Mouse (Mus musculus) liver, embryonic 15.5 days (tissue): Measurements from ENCODE around the gene Egfr. TPM values are rescaled to one million over a fixed set of nuclear protein-coding genes. Genes with fewer than 3 reads are reported as not detected.

ENCODE experiments used
- ATAC-seq: fragments of 200-750 bp; cut with Nextera tagmentation; 2 replicates; pipeline ENCODE4 v1.8.0; 2017; ENCODE audit warnings: moderate number of reproducible peaks, mild to moderate bottlenecking, moderate library complexity; ENCODE audit not compliant: insufficient read depth
- H3K27ac ChIP-seq: fragments of 300-500 bp; sonication (generic); replicated peaks from 2 replicates; pipeline ENCODE4 v1.5.1; 2015; ENCODE audit warnings: mild to moderate bottlenecking, inconsistent platforms
- H3K27me3 ChIP-seq: fragments of 300-500 bp; sonication (generic); 2 replicates; pipeline ENCODE4 v1.6.1; 2015; ENCODE audit warnings: mild to moderate bottlenecking, inconsistent platforms
- H3K36me3 ChIP-seq: fragments of 300-500 bp; sonication (generic); replicated peaks from 2 replicates; pipeline ENCODE4 v1.6.1; 2015; ENCODE audit warnings: moderate library complexity, mild to moderate bottlenecking, inconsistent platforms
- H3K4me1 ChIP-seq: fragments of 300-500 bp; sonication (generic); replicated peaks from 2 replicates; pipeline ENCODE4 v1.6.1; 2015; ENCODE audit warnings: inconsistent platforms
- H3K4me2 ChIP-seq: fragments of 300-500 bp; sonication (generic); 2 replicates; pipeline ENCODE4 v1.6.1; 2015; ENCODE audit warnings: moderate library complexity, mild to moderate bottlenecking, inconsistent platforms
- H3K4me3 ChIP-seq: fragments of 300-500 bp; sonication (generic); replicated peaks from 2 replicates; pipeline ENCODE4 v1.5.1; 2015; ENCODE audit warnings: mild to moderate bottlenecking, inconsistent platforms
- H3K9ac ChIP-seq: fragments of 300-500 bp; sonication (generic); 2 replicates; pipeline ENCODE4 v1.6.1; 2015; ENCODE audit warnings: moderate library complexity, mild to moderate bottlenecking, inconsistent platforms
- H3K9me3 ChIP-seq: fragments of 300-500 bp; sonication (generic); replicated peaks from 2 replicates; pipeline ENCODE4 v1.6.1; 2016; ENCODE audit warnings: inconsistent platforms
- WGBS: fragments of 180-500 bp; shearing (Covaris S2); methylation state at CpG from one replicate; pipeline ENCODE4 v1.1.7; 2015; ENCODE audit warnings: mixed read lengths; ENCODE audit not compliant: insufficient replicate concordance; 5-methylcytosine and 5-hydroxymethylcytosine counted together
- polyA plus RNA-seq: library from polyadenylated mRNA; unstranded; fragments of >200 nt; fragmentation: Nextera tagmentation; extraction: Ambion mirVana; gene quantifications from 2 replicates; pipeline ENCODE4 v1.2.1, GENCODE M21; 2015

The Egfr gene
- polyA plus RNA-seq, 1 experiment from 2014 or later = 1.1 TPM

DNA sequence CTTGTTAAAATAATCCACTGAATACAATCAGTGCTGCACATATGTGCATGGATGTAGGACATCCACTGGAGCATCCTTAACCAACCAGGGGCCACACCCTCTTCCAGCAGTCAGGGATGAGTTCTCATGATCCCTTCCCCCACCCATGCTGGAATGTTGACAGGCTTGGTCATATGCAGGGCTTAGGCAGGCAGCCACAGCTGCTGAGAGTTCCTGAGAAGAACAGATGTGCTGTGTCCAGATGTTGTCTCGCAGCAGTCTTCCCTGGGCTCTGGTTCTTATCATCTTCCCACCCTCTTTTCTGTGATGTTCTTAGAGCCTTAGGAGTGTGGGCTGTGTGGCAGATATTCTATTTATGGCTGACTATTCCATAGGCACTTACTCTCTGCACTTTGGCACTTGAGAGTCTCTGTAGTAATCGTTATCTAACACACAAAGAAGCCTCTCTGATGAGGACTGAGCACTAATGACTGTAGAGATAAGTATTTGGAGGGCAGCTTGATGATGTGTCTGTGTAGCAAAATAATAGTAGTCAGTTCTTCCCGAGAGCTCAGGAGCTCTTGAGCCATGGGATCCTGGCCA lies 113.1 kb downstream of the Egfr start:
- Histone ChIP-seq H3K27me3 (no peaks in the 10 kb centered on the region), H3K27ac (no peak overlapping the region), H3K9me3 (no peaks in the 10 kb centered on the region), H3K4me3 (no peak overlapping the region), H3K36me3 (no peaks in the 10 kb centered on the region), H3K4me2 (no peak overlapping the region), H3K9ac (no peak overlapping the region), H3K4me1 (no peaks in the 10 kb centered on the region)
- 40% methylated on average over 3 of the region's 3 CpGs for WGBS
- no peak for ATAC-seq

DNA sequence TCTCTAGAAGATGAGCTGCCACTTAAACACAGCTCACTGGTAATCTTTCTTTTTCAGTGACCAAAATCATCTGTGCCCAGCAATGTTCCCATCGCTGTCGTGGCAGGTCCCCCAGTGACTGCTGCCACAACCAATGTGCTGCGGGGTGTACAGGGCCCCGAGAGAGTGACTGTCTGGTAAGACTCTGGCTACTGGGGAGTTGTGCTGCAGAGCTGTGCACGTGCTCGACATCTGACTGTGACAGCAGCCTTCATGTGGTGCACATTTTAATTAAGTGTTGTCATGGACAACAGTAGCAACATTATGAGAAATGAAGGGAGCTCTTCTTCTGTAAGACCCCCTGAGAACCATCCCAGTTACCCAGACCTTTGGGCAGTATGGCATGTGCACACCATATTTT lies 116.0 kb downstream of the Egfr start:
- Histone ChIP-seq H3K27ac (no peak overlapping the region), H3K4me3 (no peak overlapping the region)
- WGBS = 65% methylated on average over 6 of the region's 6 CpGs

DNA sequence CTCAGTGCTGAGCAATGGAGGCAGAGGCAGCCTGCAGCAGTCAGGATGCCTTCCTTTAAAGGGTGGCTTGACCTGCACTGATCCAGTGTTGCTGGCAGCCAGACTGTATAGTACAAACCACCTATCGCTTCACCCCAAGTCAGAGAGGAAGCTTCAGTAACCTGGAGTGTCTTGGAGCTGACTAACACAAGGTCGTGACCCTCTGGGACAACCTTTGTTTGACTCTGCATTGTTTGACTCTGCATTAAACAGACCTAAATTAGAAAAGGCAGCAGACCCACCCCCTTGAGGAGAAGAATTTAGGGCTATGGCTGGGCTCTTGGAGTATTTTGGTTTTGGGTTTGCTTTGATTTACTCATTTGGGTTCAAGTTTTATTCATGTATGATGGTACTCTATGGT lies 117.5 kb downstream of the Egfr start:
- Histone ChIP-seq H3K4me2 (no peak overlapping the region), H3K4me1 (no peaks in the 10 kb centered on the region), H3K4me3 (no peak overlapping the region), H3K36me3 (no peaks in the 10 kb centered on the region), H3K27ac (no peak overlapping the region), H3K9ac (no peak overlapping the region), H3K9me3 (no peaks in the 10 kb centered on the region), H3K27me3 (no peaks in the 10 kb centered on the region)
- WGBS = 48% methylated on average over 2 of the region's 2 CpGs
- ATAC-seq = no peak

More for the DNA sequence above, 116.0 kb downstream of the Egfr start:
- Histone ChIP-seq H3K4me2 (no peak overlapping the region), H3K36me3 (no peaks in the 10 kb centered on the region), H3K4me1 (no peaks in the 10 kb centered on the region), H3K9me3 (no peaks in the 10 kb centered on the region), H3K9ac (no peak overlapping the region), H3K27me3 (no peaks in the 10 kb centered on the region)
- ATAC-seq = no peak

DNA sequence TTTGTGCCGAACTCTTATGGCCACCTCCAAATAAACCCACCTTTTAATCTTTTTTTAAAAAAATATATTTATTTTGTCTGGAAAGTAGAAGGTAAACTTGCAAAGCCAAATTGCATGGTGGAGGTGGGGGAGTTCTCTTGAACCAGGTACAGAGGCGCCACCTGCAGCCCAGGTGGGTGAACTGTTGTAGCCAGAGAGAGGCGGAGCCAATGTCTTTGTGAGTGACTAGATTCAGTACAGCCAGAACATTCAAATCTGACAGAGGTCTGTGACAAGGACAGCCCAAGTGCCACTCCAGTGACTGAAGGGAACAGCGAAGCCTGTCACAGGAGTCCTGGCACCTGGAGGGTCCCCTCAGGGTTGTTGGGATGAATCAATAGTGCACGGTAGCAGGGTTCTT lies 119.1 kb downstream of the Egfr start:
- H3K27ac ChIP-seq = no peak overlapping the region
- no peak overlapping the region for H3K4me2 ChIP-seq
- H3K27me3 ChIP-seq = no peaks in the 10 kb centered on the region
- H3K36me3 ChIP-seq = no peaks in the 10 kb centered on the region
- H3K9ac ChIP-seq = no peak overlapping the region
- no peak overlapping the region for H3K4me3 ChIP-seq
- H3K9me3 ChIP-seq = no peaks in the 10 kb centered on the region
- H3K4me1 ChIP-seq = no peaks in the 10 kb centered on the region
- no peak for ATAC-seq
- 52% methylated on average over 5 of the region's 5 CpGs for WGBS

DNA sequence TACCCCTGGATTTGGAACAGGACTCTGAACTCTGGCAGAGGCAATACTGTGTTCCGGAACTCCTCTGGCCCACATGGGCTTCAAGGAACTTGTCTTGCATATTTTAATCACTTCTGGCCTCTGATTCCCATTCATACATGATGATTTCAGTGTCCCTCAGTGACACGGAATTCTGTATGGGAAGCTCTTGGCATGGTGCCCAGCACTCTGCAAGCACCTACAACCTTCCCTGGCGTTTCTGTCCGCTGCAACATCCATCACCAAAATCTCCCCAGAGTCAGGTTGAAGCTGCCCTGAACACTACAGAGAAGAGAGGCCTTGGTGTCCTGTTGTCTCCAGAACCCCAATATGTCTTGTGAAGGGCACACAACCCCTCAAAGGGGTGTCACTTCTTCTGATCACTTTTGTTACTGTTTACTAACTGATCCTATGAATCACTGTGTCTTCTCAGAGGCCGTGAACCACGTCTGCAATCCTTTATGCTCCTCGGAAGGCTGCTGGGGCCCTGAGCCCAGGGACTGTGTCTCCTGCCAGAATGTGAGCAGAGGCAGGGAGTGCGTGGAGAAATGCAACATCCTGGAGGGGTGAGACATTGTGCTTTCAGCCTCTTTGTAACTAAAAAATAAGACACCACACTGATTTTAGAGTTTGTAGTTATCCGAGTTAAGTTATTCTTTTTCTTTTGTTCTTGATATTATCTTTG lies 125.8 kb downstream of the Egfr start:
- no peak for ATAC-seq
- no peaks in the 10 kb centered on the region for H3K9me3 ChIP-seq

DNA sequence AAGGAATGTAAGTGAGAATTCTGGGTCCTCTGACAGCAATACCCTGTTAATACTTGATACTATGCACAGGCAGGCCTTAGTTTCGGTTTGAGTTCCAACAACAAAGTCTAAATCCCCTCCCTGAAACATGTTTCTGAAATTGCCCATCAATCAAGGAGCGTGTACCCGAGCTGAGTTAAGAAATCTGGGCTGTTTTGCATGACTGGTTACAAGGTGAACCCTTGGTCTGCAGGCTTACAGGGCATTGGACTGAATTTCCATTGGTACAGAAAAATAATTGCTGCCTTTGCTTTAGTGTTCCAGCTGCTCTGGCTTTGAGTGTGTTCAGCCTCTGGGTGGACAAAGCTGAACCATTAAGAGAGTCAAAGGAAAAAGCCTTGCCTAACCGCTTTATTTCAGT lies 129.9 kb downstream of the Egfr start:
- no peaks in the 10 kb centered on the region for H3K4me1 ChIP-seq
- ATAC-seq = no peak
- 54% methylated on average over 4 of the region's 4 CpGs for WGBS
- no peak overlapping the region for H3K27ac ChIP-seq
- H3K4me3 ChIP-seq = no peak overlapping the region
- no peak overlapping the region for H3K9ac ChIP-seq
- H3K27me3 ChIP-seq = no peaks in the 10 kb centered on the region
- no peaks in the 10 kb centered on the region for H3K9me3 ChIP-seq
- no peaks in the 10 kb centered on the region for H3K36me3 ChIP-seq
- no peak overlapping the region for H3K4me2 ChIP-seq

More for the DNA sequence above, 125.8 kb downstream of the Egfr start:
- H3K9ac ChIP-seq = no peak overlapping the region
- no peak overlapping the region for H3K4me2 ChIP-seq
- 45% methylated on average over 9 of the region's 9 CpGs for WGBS
- no peaks in the 10 kb centered on the region for H3K27me3 ChIP-seq
- no peaks in the 10 kb centered on the region for H3K36me3 ChIP-seq
- H3K27ac ChIP-seq = no peak overlapping the region
- no peaks in the 10 kb centered on the region for H3K4me1 ChIP-seq
- H3K4me3 ChIP-seq = no peak overlapping the region

DNA sequence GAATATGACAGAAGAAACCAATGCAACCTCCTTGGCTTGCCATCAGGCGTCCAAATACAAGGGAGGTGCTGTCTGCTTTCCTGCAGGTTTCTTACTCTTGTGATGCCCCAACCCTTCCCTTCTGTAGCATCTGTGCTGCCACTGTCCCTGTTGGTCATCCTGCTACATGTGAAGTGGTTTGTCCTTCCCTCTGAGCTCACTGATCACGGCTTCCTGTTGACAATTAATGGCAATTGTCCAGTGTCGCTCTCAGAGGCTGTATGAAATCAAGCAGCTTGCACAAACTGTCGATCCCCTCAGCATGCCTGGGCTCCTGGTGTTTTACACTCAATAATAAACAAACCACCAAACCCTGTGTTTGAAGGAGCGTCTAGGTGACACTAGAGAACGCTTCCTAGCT lies 134.1 kb downstream of the Egfr start:
- H3K27me3 ChIP-seq = no peaks in the 10 kb centered on the region
- no peak for ATAC-seq
- H3K9me3 ChIP-seq = no peaks in the 10 kb centered on the region
- no peak overlapping the region for H3K27ac ChIP-seq
- no peaks in the 10 kb centered on the region for H3K4me1 ChIP-seq
- 38% methylated on average over 6 of the region's 6 CpGs for WGBS
- H3K4me2 ChIP-seq = no peak overlapping the region
- no peak overlapping the region for H3K4me3 ChIP-seq
- H3K36me3 ChIP-seq = no peaks in the 10 kb centered on the region
- H3K9ac ChIP-seq = no peak overlapping the region

DNA sequence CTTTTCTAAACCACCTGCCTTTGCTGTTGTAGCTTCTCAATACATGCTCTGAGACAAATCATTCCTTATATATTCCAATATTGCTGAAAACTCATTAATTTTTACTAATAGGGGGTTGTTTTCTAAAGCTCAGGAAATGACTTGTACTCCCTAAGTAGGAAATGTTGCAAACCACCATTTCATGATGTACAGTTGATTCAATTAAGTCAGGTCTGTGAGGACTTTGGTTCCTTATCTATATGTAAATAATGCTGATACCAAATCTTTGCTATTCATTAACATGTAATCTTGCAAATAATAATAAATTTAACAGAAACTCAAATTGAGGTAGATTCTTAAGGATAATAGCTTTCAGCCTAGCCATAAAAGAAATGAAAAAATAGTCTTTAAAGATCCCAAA lies 136.1 kb downstream of the Egfr start:
- ATAC-seq = no peak
- no peaks in the 10 kb centered on the region for H3K4me1 ChIP-seq
- no peaks in the 10 kb centered on the region for H3K9me3 ChIP-seq
- H3K27me3 ChIP-seq = no peaks in the 10 kb centered on the region
- no peak overlapping the region for H3K4me3 ChIP-seq
- no peaks in the 10 kb centered on the region for H3K36me3 ChIP-seq
- H3K9ac ChIP-seq = no peak overlapping the region
- no peak overlapping the region for H3K4me2 ChIP-seq
- no peak overlapping the region for H3K27ac ChIP-seq

DNA sequence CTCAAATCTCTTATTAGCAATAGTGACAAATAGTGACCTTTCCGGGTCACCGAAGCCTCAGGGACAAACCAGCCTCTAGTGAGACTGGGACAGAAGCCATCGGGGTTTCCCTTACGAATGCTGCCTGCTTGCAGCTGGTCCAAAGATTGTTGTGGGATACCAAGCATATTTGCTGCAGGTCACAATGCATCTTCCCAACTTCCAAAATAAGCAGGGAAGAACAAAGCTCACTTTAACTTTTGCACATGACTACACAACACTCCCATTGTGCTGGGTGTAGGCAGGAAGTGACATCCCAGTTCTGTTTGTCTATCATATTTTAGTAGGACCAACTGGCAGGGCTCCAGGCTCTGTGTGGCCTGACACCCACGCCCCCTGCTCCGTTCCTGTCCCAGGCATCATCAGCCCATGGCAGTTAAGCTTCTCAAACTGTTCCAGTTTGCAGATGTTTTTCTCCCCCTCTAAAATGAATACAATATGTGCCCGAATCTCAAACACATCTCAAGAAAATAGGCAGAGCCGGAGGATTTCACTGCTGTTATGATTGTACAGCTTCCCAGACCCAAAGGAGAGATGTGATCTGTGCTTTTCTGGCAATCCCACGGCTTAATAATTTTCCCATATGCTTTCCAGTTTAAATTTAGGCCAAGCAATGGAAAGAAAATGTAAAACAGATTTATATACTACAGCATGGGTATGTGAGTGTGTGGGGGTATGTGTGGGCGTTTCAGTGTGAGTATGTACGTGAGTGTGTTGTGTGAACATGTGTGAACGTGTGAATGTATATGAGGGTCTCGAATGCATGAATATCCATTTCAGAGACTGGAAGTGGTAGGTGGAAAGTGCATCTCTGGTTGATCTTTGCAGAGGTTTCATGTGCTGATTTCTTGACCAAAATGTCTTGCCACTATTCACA lies 143.7 kb downstream of the Egfr start:
- no peak overlapping the region for H3K4me2 ChIP-seq
- H3K9ac ChIP-seq = no peak overlapping the region
- 66% methylated on average over 13 of the region's 13 CpGs for WGBS
- H3K9me3 ChIP-seq = no peaks in the 10 kb centered on the region
- no peak overlapping the region for H3K4me3 ChIP-seq
- no peaks in the 10 kb centered on the region for H3K27me3 ChIP-seq
- H3K4me1 ChIP-seq = no peaks in the 10 kb centered on the region
- H3K27ac ChIP-seq = no peak overlapping the region
- no peak for ATAC-seq
- H3K36me3 ChIP-seq = no peaks in the 10 kb centered on the region

DNA sequence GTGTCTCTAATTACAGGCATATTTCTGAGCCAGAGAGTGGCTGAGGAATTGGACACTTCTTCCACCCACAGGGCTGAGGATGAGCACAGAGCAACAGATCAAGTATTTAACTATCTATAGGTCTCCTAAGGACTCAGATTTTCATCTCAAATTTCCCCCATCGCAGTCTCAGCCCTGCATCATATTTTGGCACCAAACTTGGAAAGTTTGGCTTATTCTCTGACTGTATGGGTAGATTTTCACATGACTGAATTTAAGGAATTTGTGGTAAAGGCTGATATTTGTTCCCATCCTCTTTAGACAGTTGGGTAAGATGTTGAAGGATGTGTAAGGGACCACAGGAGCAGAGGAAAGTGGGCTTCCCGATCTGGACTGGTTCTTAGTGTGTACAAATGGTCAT lies 145.7 kb downstream of the Egfr start:
- H3K4me2 ChIP-seq = no peak overlapping the region
- 65% methylated on average over 2 of the region's 2 CpGs for WGBS
- ATAC-seq = no peak

DNA sequence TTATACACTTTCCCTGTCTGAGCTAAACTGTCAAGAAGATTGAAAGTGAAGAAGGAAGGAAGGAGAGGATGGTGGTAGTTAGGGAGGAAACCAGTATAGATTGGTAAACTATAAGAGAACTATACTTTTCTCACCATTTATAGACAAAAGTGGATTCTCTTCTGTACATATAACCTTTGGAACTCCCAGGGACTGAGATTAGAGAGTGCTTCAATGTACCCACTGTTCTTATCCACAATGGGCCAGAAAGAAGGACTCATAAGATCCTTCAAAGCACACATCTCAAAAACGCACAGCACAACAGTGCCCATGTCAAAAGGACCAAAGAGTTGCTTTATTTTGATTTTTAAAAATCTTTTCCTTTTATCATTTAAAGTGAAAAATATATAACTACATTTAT lies 148.2 kb downstream of the Egfr start:
- Histone ChIP-seq H3K36me3 (no peaks in the 10 kb centered on the region), H3K9ac (no peak overlapping the region), H3K4me3 (no peak overlapping the region), H3K4me2 (no peak overlapping the region), H3K27me3 (no peaks in the 10 kb centered on the region), H3K27ac (no peak overlapping the region), H3K9me3 (no peaks in the 10 kb centered on the region), H3K4me1 (no peaks in the 10 kb centered on the region; the same call in 1 of the 2 replicates)
- ATAC-seq = no peak
- 56% methylated on average over 1 of the region's 1 CpGs for WGBS

More for the DNA sequence above, 145.7 kb downstream of the Egfr start:
- H3K9ac ChIP-seq = no peak overlapping the region
- H3K4me1 ChIP-seq = no peaks in the 10 kb centered on the region; the same call in 1 of the 2 replicates
- H3K27ac ChIP-seq = no peak overlapping the region
- no peaks in the 10 kb centered on the region for H3K9me3 ChIP-seq
- H3K27me3 ChIP-seq = no peaks in the 10 kb centered on the region
- no peak overlapping the region for H3K4me3 ChIP-seq
- no peaks in the 10 kb centered on the region for H3K36me3 ChIP-seq
